In genomic region chr13:70840161-70840560, GRCm38 (mm10) we compare ENCODE assay signal across 9 mouse cellular contexts. TPM values are rescaled to one million over a fixed set of nuclear protein-coding genes. Genes with fewer than 3 reads are reported as not detected.
A peak's percentile ranks its signal among the peaks of the same experiment; 100 is the strongest.
DNase-seq lines count a peak whose midpoint lies in the region; ATAC-seq lines count a peak whose summit lies in the region.
"Had no signal": no experiment of that assay in that cellular context is flagged by ENCODE, and none has a peak within 500 bp of the region (broad histone marks: within the 10 kb centered on the region; RNA-seq: fewer than 3 reads in every experiment).

No protein-coding gene starts in this region.

- H3K4me3 ChIP-seq in heart, embryonic 11.5 days (ENCODE audit: low read depth, low read length), result no peak overlapping the region
- H3K4me3 ChIP-seq in midbrain, embryonic 14.5 days (replicated peaks; ENCODE audit: low read depth, low read length), result no peak overlapping the region

- no peak overlapping the region for H3K4me2 ChIP-seq in heart, embryonic 11.5 days
- peak overlapping the region; percentile 82 for H3K4me2 ChIP-seq in midbrain, embryonic 14.5 days (ENCODE audit: low read length)

- H3K9me3 ChIP-seq in heart, embryonic 11.5 days (replicated peaks; ENCODE audit: control insufficient read depth, low read length), result no peaks in the 10 kb centered on the region
- H3K9me3 ChIP-seq in midbrain, embryonic 14.5 days (ENCODE audit: control insufficient read depth, low read length), result no peaks in the 10 kb centered on the region

- no peak for ATAC-seq in heart, embryonic 11.5 days (replicated peaks; ENCODE audit: insufficient number of reproducible peaks, low FRiP score, low TSS enrichment)
- ATAC-seq in midbrain, embryonic 14.5 days (ENCODE audit: low FRiP score, low TSS enrichment), result peak; percentile 66; the same call in 1 of the 2 replicates

- H3K27ac ChIP-seq in heart, embryonic 11.5 days (ENCODE audit: low read depth, low read length), result no peak overlapping the region
- no peak overlapping the region for H3K27ac ChIP-seq in midbrain, embryonic 14.5 days (replicated peaks; ENCODE audit: low read depth, low read length)
- H3K27ac ChIP-seq: macrophage had no signal

- DNase-seq in heart, adult 18-20 months, result peak; percentile 30 to 76
- peak; percentile 89 to 93 for DNase-seq in cerebellum, postnatal 14 days
- DNase-seq in frontal cortex, postnatal 36 days (ENCODE audit: low spot score in 2 of 2), result peak; percentile 72 to 86
- DNase-seq in kidney, adult 18-20 months, result peak; percentile 66
- DNase-seq in left cerebral cortex, postnatal 25 days (ENCODE audit: low spot score in 2 of 2), result peak; percentile 84 to 86
- peak; percentile 92 for DNase-seq in midbrain, embryonic 14.5 days
- peak; percentile 55 for DNase-seq in telencephalon, adult 2 months (ENCODE audit: low read depth, low spot score)

- intact Hi-C loops in left cerebral cortex, postnatal 25 days (cut with DNase I), result loop anchor here (1.0 to 2.0 kb wide), 2 partner anchors 163 to 197 kb away; no protein-coding TSS in a partner anchor

- no peaks in the 10 kb centered on the region; the same call in 1 of the 2 replicates for H3K4me1 ChIP-seq in heart, embryonic 11.5 days (ENCODE audit: control insufficient read depth, insufficient read depth, low read length)
- no peaks in the 10 kb centered on the region; the same call in 1 of the 2 replicates for H3K4me1 ChIP-seq in midbrain, embryonic 14.5 days (ENCODE audit: control insufficient read depth, insufficient read depth, low read length)

- 8% methylated on average over 6 of the region's 6 CpGs for WGBS in heart, embryonic 11.5 days (ENCODE audit: insufficient replicate concordance)
- WGBS in midbrain, embryonic 14.5 days, result 10% methylated on average over 6 of the region's 6 CpGs

- H3K27me3 ChIP-seq in heart, embryonic 11.5 days (ENCODE audit: control insufficient read depth, insufficient read depth, low read length), result peaks cover 27% of the 10 kb centered on the region
- peaks cover 6% of the 10 kb centered on the region; the same call in 1 of the 2 replicates for H3K27me3 ChIP-seq in midbrain, embryonic 14.5 days (ENCODE audit: control insufficient read depth, insufficient read depth, low read length)

- no peak overlapping the region for H3K9ac ChIP-seq in heart, embryonic 11.5 days (ENCODE audit: low read depth, low read length)
- H3K9ac ChIP-seq in midbrain, embryonic 14.5 days (replicated peaks; ENCODE audit: low read length), result no peak overlapping the region

- H3K36me3 ChIP-seq in heart, embryonic 11.5 days (ENCODE audit: control insufficient read depth, insufficient read depth, low read length), result no peaks in the 10 kb centered on the region
- no peaks in the 10 kb centered on the region for H3K36me3 ChIP-seq in midbrain, embryonic 14.5 days (ENCODE audit: control insufficient read depth, insufficient read depth, low read length)

RNA-seq across cellular contexts. Expression of gene Adamts16, which starts 1.4 kb away (rescaled TPM):
- total RNA-seq in heart, adult 18-20 months (2021), result not detected
- 0.10 and 0.13 TPM in 2 replicates for polyA plus RNA-seq in heart, embryonic 11.5 days (2014; fragmentation: Nextera tagmentation; extraction: Ambion mirVana)
- total RNA-seq in left cerebral cortex, postnatal 25 days (2021), result 1 to 10 TPM; 4.4 to 4.7 TPM
- polyA plus RNA-seq in midbrain, embryonic 14.5 days (2014; fragmentation: Nextera tagmentation; extraction: Ambion mirVana), result 1.4 TPM in 2 replicates
- polyA plus RNA-seq: macrophage had no signal

Comparison
In these comparisons a context has a peak if more than half of its experiments do, and no peak if none do; other contexts are left out.
1. RNA of gene Adamts16, which starts 1.4 kb away (total RNA-seq): 4.4 to 4.7 TPM in left cerebral cortex, postnatal 25 days; not detected in heart, adult 18-20 months; every median in the first group is over 4 times any median in the second.
2. Peak in every context shown above with its lines, with median percentiles within 50 percentile points of each other: DNase-seq.